Mouse (Mus musculus) cerebellum, adult 18-20 months (tissue): ENCODE measurements at regions not wholly inside any gene's neighbourhood (a gene's known extent, or its start where the extent isn't known, plus 50 kb on each side); places are given as distances from the start of the nearest gene placed in this dataset.
"Not testable (repeated sequence)": the region's sequence is repeated elsewhere in the genome, so short reads cannot be mapped to it uniquely, and the experiment has no call there.

Experiments
- DNase-seq, 2 experiments: peaks; one replicate each; pipeline ENCODE4 v3.0.0; 2021

DNA sequence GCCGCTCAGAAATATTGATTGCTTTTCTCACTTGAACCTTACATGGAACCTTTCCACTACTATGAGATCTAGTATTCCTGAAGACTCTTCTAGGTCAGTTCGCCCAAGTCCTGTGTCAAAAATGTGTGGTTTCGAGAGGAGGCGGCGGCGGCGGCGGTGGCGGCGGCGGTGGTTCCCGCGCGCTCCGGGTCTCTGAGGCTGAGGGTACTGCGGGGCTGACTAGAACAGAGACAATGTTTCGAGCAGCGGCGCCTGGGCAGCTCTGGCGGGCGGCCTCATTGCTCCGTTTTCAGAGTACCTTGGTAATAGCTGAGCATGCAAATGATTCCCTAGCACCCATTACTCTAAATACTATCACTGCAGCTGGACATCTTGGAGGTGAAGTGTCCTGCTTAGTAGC, 957.0 kb upstream of the Gm597 start:
- DNase-seq: not testable (repeated sequence)

DNA sequence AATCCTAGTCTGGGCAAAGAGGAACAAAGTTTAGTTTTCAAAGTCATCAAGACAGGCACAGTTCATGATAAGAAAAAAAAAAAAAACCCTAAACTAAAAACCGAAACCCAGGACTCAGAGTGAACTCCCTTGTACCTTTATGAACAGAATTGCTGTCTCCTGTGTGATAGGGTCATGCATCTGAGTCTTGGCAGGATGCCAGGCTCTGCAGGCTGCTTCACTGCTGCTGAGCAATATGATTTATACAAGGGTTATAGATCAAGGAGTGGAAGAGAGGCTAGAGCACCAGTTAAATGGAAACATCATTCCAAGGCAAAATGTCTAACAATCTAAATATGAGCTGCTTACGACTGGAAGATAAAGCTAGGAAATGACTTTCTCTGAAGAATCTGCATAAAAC, 951.9 kb upstream of the Gm597 start:
- DNase-seq: peak; percentile 2
